Comparison of ENCODE assay signal across 12 mouse cellular contexts in genomic region chr8:70964861-70965260, GRCm38 (mm10).
"Had no signal": no experiment of that assay in that cellular context is flagged by ENCODE, and none has a peak within 500 bp of the region (broad histone marks: within the 10 kb centered on the region; RNA-seq: fewer than 3 reads in every experiment).

No protein-coding gene starts in this region.

- H3K9me3 ChIP-seq: heart, embryonic 15.5 days; hindbrain, embryonic 13.5 days; hindbrain, embryonic 15.5 days; limb, embryonic 10.5 days; limb, embryonic 12.5 days; liver, embryonic 13.5 days; liver, embryonic 15.5 days had no signal

- H3K36me3 ChIP-seq: heart, embryonic 13.5 days; heart, embryonic 15.5 days; hindbrain, embryonic 13.5 days; hindbrain, embryonic 15.5 days; limb, embryonic 10.5 days; limb, embryonic 12.5 days; liver, embryonic 13.5 days; liver, embryonic 15.5 days had no signal

- H3K27ac ChIP-seq: gastrocnemius, adult 2 months; heart, embryonic 13.5 days; heart, embryonic 15.5 days; hindbrain, embryonic 13.5 days; hindbrain, embryonic 15.5 days; hindbrain, postnatal 0 days; layer of hippocampus, adult 2 months; left cerebral cortex, adult 2 months; limb, embryonic 10.5 days; limb, embryonic 12.5 days; liver, embryonic 13.5 days; liver, embryonic 15.5 days had no signal

- H3K4me1 ChIP-seq: heart, embryonic 13.5 days; heart, embryonic 15.5 days; hindbrain, embryonic 13.5 days; hindbrain, embryonic 15.5 days; limb, embryonic 10.5 days; limb, embryonic 12.5 days; liver, embryonic 13.5 days; liver, embryonic 15.5 days had no signal

- H3K27me3 ChIP-seq: heart, embryonic 13.5 days; heart, embryonic 15.5 days; hindbrain, embryonic 13.5 days; hindbrain, embryonic 15.5 days; limb, embryonic 12.5 days; liver, embryonic 13.5 days; liver, embryonic 15.5 days had no signal

- H3K4me3 ChIP-seq: gastrocnemius, adult 2 months; heart, embryonic 13.5 days; heart, embryonic 15.5 days; hindbrain, embryonic 13.5 days; hindbrain, embryonic 15.5 days; layer of hippocampus, adult 2 months; left cerebral cortex, adult 2 months; limb, embryonic 10.5 days; limb, embryonic 12.5 days; liver, embryonic 13.5 days; liver, embryonic 15.5 days had no signal
